Mouse (Mus musculus) thymus, postnatal 36 days (tissue): ENCODE measurements around the gene Zdhhc22.
A peak's percentile ranks its signal among the peaks of the same experiment; 100 is the strongest.

Experiments
- DNase-seq, 2 experiments: peaks; one replicate each; pipeline ENCODE4 v3.0.0; 2022; ENCODE audit warnings: mixed read lengths in 2 of 2

Gene Zdhhc22

GRCm38 (mm10) chr12:86994776-86995175, 4.5 kb upstream of the Zdhhc22 start:
- no peak for DNase-seq

- no peak for DNase-seq
Measured at GRCm38 (mm10) chr12:86994166-86994565, 3.9 kb upstream of the Zdhhc22 start.

- DNase-seq: no peak
Measured at GRCm38 (mm10) chr12:86990755-86991110, 503 bp upstream of the Zdhhc22 start.

- no peak for DNase-seq
Measured at GRCm38 (mm10) chr12:86989378-86989777, 852 bp downstream of the Zdhhc22 start.

- DNase-seq: no peak
Measured at GRCm38 (mm10) chr12:86988227-86988626, 2.0 kb downstream of the Zdhhc22 start.

GRCm38 (mm10) chr12:86986562-86986961, 3.7 kb downstream of the Zdhhc22 start:
- DNase-seq: no peak

GRCm38 (mm10) chr12:86984194-86984555, 6.1 kb downstream of the Zdhhc22 start:
- no peak for DNase-seq

GRCm38 (mm10) chr12:86983470-86984193, 6.6 kb downstream of the Zdhhc22 start:
- peak; percentile 37 to 39 for DNase-seq

- DNase-seq: no peak
Measured at GRCm38 (mm10) chr12:86981180-86981579, 9.1 kb downstream of the Zdhhc22 start.

- no peak for DNase-seq
Measured at GRCm38 (mm10) chr12:86977833-86978232, 12.4 kb downstream of the Zdhhc22 start.

- DNase-seq: no peak
Measured at GRCm38 (mm10) chr12:86976511-86977168, 13.6 kb downstream of the Zdhhc22 start.

GRCm38 (mm10) chr12:86975761-86976160, 14.5 kb downstream of the Zdhhc22 start:
- DNase-seq: no peak

GRCm38 (mm10) chr12:86974387-86975288, 15.6 kb downstream of the Zdhhc22 start:
- DNase-seq: peak; percentile 64 to 71

- no peak for DNase-seq
Measured at GRCm38 (mm10) chr12:86973706-86974105, 16.5 kb downstream of the Zdhhc22 start.

- no peak for DNase-seq
Measured at GRCm38 (mm10) chr12:86973216-86973615, 17.0 kb downstream of the Zdhhc22 start.

GRCm38 (mm10) chr12:86971089-86971488, 19.1 kb downstream of the Zdhhc22 start:
- no peak for DNase-seq

- no peak for DNase-seq
Measured at GRCm38 (mm10) chr12:86969220-86969601, 21.0 kb downstream of the Zdhhc22 start.

GRCm38 (mm10) chr12:86968468-86969219, 21.6 kb downstream of the Zdhhc22 start:
- DNase-seq: no peak

- DNase-seq: no peak
Measured at GRCm38 (mm10) chr12:86965237-86965799, 24.9 kb downstream of the Zdhhc22 start.

- DNase-seq: no peak
Measured at GRCm38 (mm10) chr12:86964278-86965057, 25.8 kb downstream of the Zdhhc22 start.

GRCm38 (mm10) chr12:86961589-86962344, 28.5 kb downstream of the Zdhhc22 start:
- no peak for DNase-seq
